Mouse (Mus musculus): ENCODE measurements around the gene 5430427O19Rik. TPM values are rescaled to one million over a fixed set of nuclear protein-coding genes. Genes with fewer than 3 reads are reported as not detected.

Gene 5430427O19Rik
- 1.3 and 1.5 TPM in 2 replicates for polyA plus RNA-seq (2015; fragmentation: Nextera tagmentation; extraction: Ambion mirVana)

- no peak for DNase-seq (ENCODE audit: low spot score)
Measured at GRCm38 (mm10) chrX:85869914-85870483, at the start of gene 5430427O19Rik. Gene 5430427O19Rik, plus strand, starts transcription at chrX:85870354.

GRCm38 (mm10) chrX:85827719-85828453 is 42.3 kb upstream of the 5430427O19Rik start:
- no peak for DNase-seq (ENCODE audit: low spot score)

GRCm38 (mm10) chrX:85829000-85829399 is 41.2 kb upstream of the 5430427O19Rik start:
- DNase-seq (ENCODE audit: low spot score): no peak

GRCm38 (mm10) chrX:85839174-85839573 is 31.0 kb upstream of the 5430427O19Rik start:
- DNase-seq (ENCODE audit: low spot score): no peak

- DNase-seq (ENCODE audit: low spot score): no peak
Measured at GRCm38 (mm10) chrX:85855938-85856337, 14.2 kb upstream of the 5430427O19Rik start.

GRCm38 (mm10) chrX:85857169-85857568 is 13.0 kb upstream of the 5430427O19Rik start:
- no peak for DNase-seq (ENCODE audit: low spot score)

GRCm38 (mm10) chrX:85868079-85868478 is 2.1 kb upstream of the 5430427O19Rik start:
- no peak for DNase-seq (ENCODE audit: low spot score)

GRCm38 (mm10) chrX:85871371-85872056 is 1.4 kb downstream of the 5430427O19Rik start:
- DNase-seq (ENCODE audit: low spot score): no peak

- DNase-seq (ENCODE audit: low spot score): no peak
Measured at GRCm38 (mm10) chrX:85874367-85874766, 4.2 kb downstream of the 5430427O19Rik start.

- DNase-seq (ENCODE audit: low spot score): no peak
Measured at GRCm38 (mm10) chrX:85875951-85876350, 5.8 kb downstream of the 5430427O19Rik start.

- DNase-seq (ENCODE audit: low spot score): no peak
Measured at GRCm38 (mm10) chrX:85877747-85878146, 7.6 kb downstream of the 5430427O19Rik start.

GRCm38 (mm10) chrX:85878293-85878692 is 8.1 kb downstream of the 5430427O19Rik start:
- DNase-seq (ENCODE audit: low spot score): no peak

GRCm38 (mm10) chrX:85879198-85879977 is 9.2 kb downstream of the 5430427O19Rik start:
- DNase-seq (ENCODE audit: low spot score): peak; percentile 10

GRCm38 (mm10) chrX:85886651-85887050 is 16.5 kb downstream of the 5430427O19Rik start:
- DNase-seq (ENCODE audit: low spot score): no peak

- DNase-seq (ENCODE audit: low spot score): no peak
Measured at GRCm38 (mm10) chrX:85901195-85901594, 31.0 kb downstream of the 5430427O19Rik start.

GRCm38 (mm10) chrX:85919034-85919433 is 48.9 kb downstream of the 5430427O19Rik start:
- DNase-seq (ENCODE audit: low spot score): peak; percentile 38

- peak; percentile 7 for DNase-seq (ENCODE audit: low spot score)
Measured at GRCm38 (mm10) chrX:85932991-85933390, 62.8 kb downstream of the 5430427O19Rik start.
